Mouse (Mus musculus): Measurements from ENCODE around the gene Gcnt3. TPM values are rescaled to one million over a fixed set of nuclear protein-coding genes. Genes with fewer than 3 reads are reported as not detected.

The Gcnt3 gene
- polyA plus RNA-seq, 1 experiment from 2014 or later: not detected

DNA sequence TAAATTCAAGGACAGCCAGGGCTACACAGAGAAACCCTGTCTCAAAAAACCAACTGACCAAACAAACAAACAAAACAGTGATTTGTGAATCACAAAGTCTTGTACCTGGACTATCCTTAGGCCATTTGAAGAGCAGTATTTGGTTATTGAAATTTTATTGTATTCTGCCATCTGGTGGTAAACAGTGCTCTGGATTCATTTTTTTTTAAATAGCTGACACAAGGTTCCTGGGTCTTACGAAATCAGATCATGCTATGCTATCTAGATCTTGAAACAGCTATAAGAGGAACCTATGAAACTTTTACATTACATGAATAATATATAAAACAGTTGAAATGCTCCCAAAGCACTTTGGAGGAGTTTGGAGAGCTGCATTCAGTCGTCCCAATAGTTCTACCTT lies 43.1 kb upstream of the Gcnt3 start:
- TF ChIP-seq EP300 (IDR thresholded peaks at IDR 0.05): no peak
- TF ChIP-seq CTCF (IDR thresholded peaks at IDR 0.05): peak; percentile 58
- 44% methylated on average over 2 of the region's 2 CpGs for WGBS
- no peaks in the 10 kb centered on the region for H3K9me3 ChIP-seq (ENCODE audit: low read length)
- ATAC-seq (no peak), DNase-seq (ENCODE audit: low spot score) (peak; percentile 74)
- H3K36me3 ChIP-seq (ENCODE audit: insufficient read depth, low read length): no peaks in the 10 kb centered on the region
- no peaks in the 10 kb centered on the region for H3K27me3 ChIP-seq (replicated peaks; ENCODE audit: insufficient read depth, low read length)
- no peak overlapping the region for H3K4me3 ChIP-seq (ENCODE audit: low read depth, low read length)
- no peak overlapping the region for H3K27ac ChIP-seq (ENCODE audit: low read length)
- no peak overlapping the region for H3K4me2 ChIP-seq (replicated peaks; ENCODE audit: low read depth, low read length)
- no peak overlapping the region for H3K9ac ChIP-seq (replicated peaks; ENCODE audit: low read depth)
- H3K4me1 ChIP-seq (ENCODE audit: insufficient read depth, low read depth, low read length): no peaks in the 10 kb centered on the region

- H3K27ac ChIP-seq (ENCODE audit: low read length): no peak overlapping the region
- no peaks in the 10 kb centered on the region for H3K27me3 ChIP-seq (replicated peaks; ENCODE audit: insufficient read depth, low read length)
- no peaks in the 10 kb centered on the region for H3K4me1 ChIP-seq (ENCODE audit: insufficient read depth, low read depth, low read length)
- no peaks in the 10 kb centered on the region for H3K9me3 ChIP-seq (ENCODE audit: low read length)
- no peak overlapping the region for H3K4me3 ChIP-seq (ENCODE audit: low read depth, low read length)
- no peak overlapping the region for H3K4me2 ChIP-seq (replicated peaks; ENCODE audit: low read depth, low read length)
- no peak for TF ChIP-seq CTCF (IDR thresholded peaks at IDR 0.05)
- TF ChIP-seq EP300 (IDR thresholded peaks at IDR 0.05): no peak
- no peaks in the 10 kb centered on the region for H3K36me3 ChIP-seq (ENCODE audit: insufficient read depth, low read length)
- DNase-seq (ENCODE audit: low spot score): no peak
- no peak for ATAC-seq
- WGBS: 91% methylated on average over 9 of the region's 9 CpGs
- H3K9ac ChIP-seq (replicated peaks; ENCODE audit: low read depth): no peak overlapping the region
Observed at GRCm38 (mm10) chr9:70080027-70080800, 42.3 kb upstream of the Gcnt3 start.

GRCm38 (mm10) chr9:70078034-70078433 lies 40.1 kb upstream of the Gcnt3 start:
- H3K9ac ChIP-seq (replicated peaks; ENCODE audit: low read depth): no peak overlapping the region
- no peak for DNase-seq (ENCODE audit: low spot score)
- 82% methylated on average over 3 of the region's 3 CpGs for WGBS
- H3K36me3 ChIP-seq (ENCODE audit: insufficient read depth, low read length): no peaks in the 10 kb centered on the region
- H3K4me3 ChIP-seq (ENCODE audit: low read depth, low read length): no peak overlapping the region
- no peak overlapping the region for H3K4me2 ChIP-seq (replicated peaks; ENCODE audit: low read depth, low read length)
- H3K4me1 ChIP-seq (ENCODE audit: insufficient read depth, low read depth, low read length): no peaks in the 10 kb centered on the region
- no peaks in the 10 kb centered on the region for H3K9me3 ChIP-seq (ENCODE audit: low read length)
- no peak overlapping the region for H3K27ac ChIP-seq (ENCODE audit: low read length)
- TF ChIP-seq CTCF (IDR thresholded peaks at IDR 0.05) (no peak), EP300 (IDR thresholded peaks at IDR 0.05) (no peak)
- no peaks in the 10 kb centered on the region for H3K27me3 ChIP-seq (replicated peaks; ENCODE audit: insufficient read depth, low read length)
- no peak for ATAC-seq

GRCm38 (mm10) chr9:70077170-70077569 lies 39.3 kb upstream of the Gcnt3 start:
- no peak for ATAC-seq

DNA sequence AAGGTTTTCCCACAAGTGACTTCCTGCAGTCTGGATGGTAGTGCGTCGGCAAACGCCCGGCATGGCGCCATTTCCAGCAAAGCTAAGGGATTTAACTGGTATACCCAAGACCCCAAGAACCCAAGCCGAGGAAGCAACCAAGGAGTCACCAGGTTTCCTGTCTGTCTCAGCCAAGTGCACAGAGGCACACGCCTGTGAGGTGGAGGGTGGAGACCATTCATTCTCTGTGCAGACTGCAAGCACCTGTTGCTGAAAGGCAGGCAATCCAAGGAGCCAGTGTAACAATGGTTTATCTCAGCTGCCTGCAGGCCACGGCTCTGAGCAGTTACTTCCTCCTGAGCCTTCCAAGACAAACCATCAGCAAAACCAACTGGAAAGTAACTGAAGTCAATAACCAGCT lies 34.5 kb upstream of the Gcnt3 start:
- TF ChIP-seq CTCF (IDR thresholded peaks at IDR 0.05) (no peak), EP300 (IDR thresholded peaks at IDR 0.05) (no peak)
- ATAC-seq: no peak
- Histone ChIP-seq H3K9ac (replicated peaks; ENCODE audit: low read depth) (no peak overlapping the region), H3K36me3 (ENCODE audit: insufficient read depth, low read length) (no peaks in the 10 kb centered on the region), H3K4me3 (ENCODE audit: low read depth, low read length) (no peak overlapping the region), H3K27me3 (replicated peaks; ENCODE audit: insufficient read depth, low read length) (no peaks in the 10 kb centered on the region), H3K9me3 (ENCODE audit: low read length) (no peaks in the 10 kb centered on the region), H3K4me1 (ENCODE audit: insufficient read depth, low read depth, low read length) (no peaks in the 10 kb centered on the region), H3K27ac (ENCODE audit: low read length) (no peak overlapping the region), H3K4me2 (replicated peaks; ENCODE audit: low read depth, low read length) (no peak overlapping the region)
- DNase-seq (ENCODE audit: low spot score): no peak
- 82% methylated on average over 8 of the region's 8 CpGs for WGBS

More at GRCm38 (mm10) chr9:70077170-70077569, 39.3 kb upstream of the Gcnt3 start:
- Histone ChIP-seq H3K4me3 (ENCODE audit: low read depth, low read length) (no peak overlapping the region), H3K9ac (replicated peaks; ENCODE audit: low read depth) (no peak overlapping the region), H3K27me3 (replicated peaks; ENCODE audit: insufficient read depth, low read length) (no peaks in the 10 kb centered on the region), H3K36me3 (ENCODE audit: insufficient read depth, low read length) (no peaks in the 10 kb centered on the region), H3K4me1 (ENCODE audit: insufficient read depth, low read depth, low read length) (no peaks in the 10 kb centered on the region), H3K9me3 (ENCODE audit: low read length) (no peaks in the 10 kb centered on the region), H3K4me2 (replicated peaks; ENCODE audit: low read depth, low read length) (no peak overlapping the region), H3K27ac (ENCODE audit: low read length) (no peak overlapping the region)
- TF ChIP-seq EP300 (IDR thresholded peaks at IDR 0.05) (no peak), CTCF (IDR thresholded peaks at IDR 0.05) (no peak)
- DNase-seq (ENCODE audit: low spot score): no peak
- WGBS: 54% methylated on average over 7 of the region's 7 CpGs

- Histone ChIP-seq H3K9me3 (ENCODE audit: low read length) (no peaks in the 10 kb centered on the region), H3K27me3 (replicated peaks; ENCODE audit: insufficient read depth, low read length) (no peaks in the 10 kb centered on the region), H3K4me2 (replicated peaks; ENCODE audit: low read depth, low read length) (no peak overlapping the region), H3K4me3 (ENCODE audit: low read depth, low read length) (no peak overlapping the region), H3K4me1 (ENCODE audit: insufficient read depth, low read depth, low read length) (no peaks in the 10 kb centered on the region), H3K36me3 (ENCODE audit: insufficient read depth, low read length) (no peaks in the 10 kb centered on the region), H3K27ac (ENCODE audit: low read length) (no peak overlapping the region), H3K9ac (replicated peaks; ENCODE audit: low read depth) (no peak overlapping the region)
- WGBS: 30% methylated on average over 8 of the region's 8 CpGs
- DNase-seq (ENCODE audit: low spot score) (peak; percentile 74), ATAC-seq (peak; percentile 76)
- TF ChIP-seq CTCF (IDR thresholded peaks at IDR 0.05) (no peak), EP300 (IDR thresholded peaks at IDR 0.05) (no peak)
Observed at GRCm38 (mm10) chr9:70069961-70070435, 32.1 kb upstream of the Gcnt3 start.
